Mouse (Mus musculus) kidney, adult 11 months (tissue): Measurements from ENCODE around the gene Vmn2r-ps159.
"Not testable (repeated sequence)": the region's sequence is repeated elsewhere in the genome, so short reads cannot be mapped to it uniquely, and the experiment has no call there.

Source experiments
- DNase-seq: peaks from one replicate; pipeline ENCODE4 v3.0.0; 2022

The Vmn2r-ps159 gene

GRCm38 (mm10) chr4:156330803-156331202, at the start of gene Vmn2r-ps159:
Gene Vmn2r-ps159, plus strand, starts transcription at chr4:156331103.
- not testable (repeated sequence) for DNase-seq

- not testable (repeated sequence) for DNase-seq
Measured at GRCm38 (mm10) chr4:156341601-156342504, 10.9 kb downstream of the Vmn2r-ps159 start.

GRCm38 (mm10) chr4:156342569-156343325, 11.8 kb downstream of the Vmn2r-ps159 start:
- no peak for DNase-seq

DNA sequence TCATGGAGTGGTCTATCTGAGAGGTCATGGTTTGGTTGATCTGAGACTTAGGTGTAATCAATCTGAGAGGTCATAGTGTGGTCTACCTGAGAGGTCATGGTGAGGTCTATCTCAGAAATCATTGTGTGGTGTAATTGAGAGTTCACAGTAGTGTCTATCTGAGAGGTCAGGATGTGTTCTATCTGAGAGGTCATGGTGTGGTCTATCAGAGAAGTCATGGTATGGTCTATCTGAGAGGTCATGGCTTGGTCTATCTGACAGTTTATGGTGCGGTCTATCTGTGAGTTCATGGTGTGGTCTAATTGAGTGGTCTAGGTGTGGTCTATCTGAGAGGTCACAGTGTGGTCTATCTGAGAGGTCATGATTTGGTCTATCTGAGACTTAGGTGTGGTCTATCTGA, 12.4 kb downstream of the Vmn2r-ps159 start:
- no peak for DNase-seq

GRCm38 (mm10) chr4:156356756-156357437, 26.0 kb downstream of the Vmn2r-ps159 start:
- DNase-seq = not testable (repeated sequence)
